Mouse (Mus musculus) liver, embryonic 14.5 days (tissue): Measurements from ENCODE around the gene Bbs9. TPM values are rescaled to one million over a fixed set of nuclear protein-coding genes. Genes with fewer than 3 reads are reported as not detected.

ENCODE experiments used
- ATAC-seq: fragments of 200-750 bp; cut with Nextera tagmentation; 2 replicates; pipeline ENCODE4 v1.8.0; 2017; ENCODE audit warnings: moderate number of reproducible peaks, mild to moderate bottlenecking, moderate library complexity; ENCODE audit not compliant: insufficient read depth
- DNase-seq, 3 experiments: peaks; one replicate each; pipeline ENCODE4 v3.0.0-alpha.2; 2012 to 2013; ENCODE audit warnings: low read depth in 3 of 3, low spot score in 3 of 3
- H3K27ac ChIP-seq: fragments of 300-500 bp; sonication (generic); 2 replicates; pipeline ENCODE4 v1.5.1; 2014; ENCODE audit warnings: moderate library complexity, mild to moderate bottlenecking, control low read depth, inconsistent platforms
- H3K27me3 ChIP-seq: fragments of 300-500 bp; sonication (generic); 2 replicates; pipeline ENCODE4 v1.6.1; 2014; ENCODE audit warnings: mild to moderate bottlenecking, low read length, moderate library complexity; ENCODE audit not compliant: control insufficient read depth, insufficient read depth
- H3K36me3 ChIP-seq: fragments of 300-500 bp; sonication (generic); replicated peaks from 2 replicates; pipeline ENCODE4 v1.6.1; 2014; ENCODE audit warnings: low read depth; ENCODE audit not compliant: control insufficient read depth, insufficient read depth
- H3K4me1 ChIP-seq, 2 experiments: fragments of 200-500 bp in 1 of 2; fragments of 300-500 bp in 1 of 2; sonication (generic) in 1 of 2; replicated peaks; 2 replicates each; pipeline ENCODE4 v1.6.1; 2012 to 2014; ENCODE audit warnings: antibody characterized with exemption in 1 of 2, inconsistent platforms in 1 of 2, low read length in 1 of 2; ENCODE audit not compliant: control insufficient read depth in 2 of 2, insufficient read depth in 2 of 2
- H3K4me2 ChIP-seq: fragments of 300-500 bp; sonication (generic); 2 replicates; pipeline ENCODE4 v1.6.1; 2014; ENCODE audit warnings: low read depth, mild to moderate bottlenecking, control low read depth, moderate library complexity
- H3K4me3 ChIP-seq, 2 experiments: fragments of 200-500 bp in 1 of 2; fragments of 300-500 bp in 1 of 2; sonication (generic) in 1 of 2; 2 replicates each; pipeline ENCODE4 v1.5.1; 2012 to 2014; ENCODE audit warnings: low read depth in 2 of 2, low read length in 2 of 2, mild to moderate bottlenecking in 2 of 2, control low read depth in 1 of 2, inconsistent platforms in 1 of 2, moderate library complexity in 1 of 2; ENCODE audit not compliant: insufficient read depth in 1 of 2
- H3K9ac ChIP-seq: fragments of 300-500 bp; sonication (generic); replicated peaks from 2 replicates; pipeline ENCODE4 v1.6.1; 2014; ENCODE audit warnings: mild to moderate bottlenecking, control low read depth, moderate library complexity
- H3K9me3 ChIP-seq: fragments of 300-500 bp; sonication (generic); 2 replicates; pipeline ENCODE4 v1.6.1; 2016; ENCODE audit warnings: low read length, mixed read lengths; ENCODE audit not compliant: control insufficient read depth
- CTCF ChIP-seq: IDR thresholded peaks from 2 replicates; pipeline ENCODE4 v1.5.1; 2016; ENCODE audit warnings: antibody characterized with exemption, low read depth, control low read depth
- EP300 ChIP-seq: IDR thresholded peaks from 2 replicates; pipeline ENCODE4 v1.6.1; 2016; ENCODE audit warnings: antibody characterized with exemption, low read depth
- WGBS: fragments of 180-500 bp; shearing (Covaris S2); extraction: QIAGEN DNeasy Blood & Tissue Kit; methylation state at CpG from one replicate; pipeline ENCODE4 v1.1.7; 2014; ENCODE audit not compliant: insufficient replicate concordance; 5-methylcytosine and 5-hydroxymethylcytosine counted together
- polyA plus RNA-seq, 2 experiments: library from polyadenylated mRNA; depleted of rRNA in 1 of 2; stranded (reverse) in 1 of 2; unstranded in 1 of 2; fragments of >200 nt; fragmentation: Nextera tagmentation in 1 of 2; extraction: Ambion mirVana in 1 of 2; gene quantifications; 2 replicates each; pipeline versions ENCODE4 v1.2.1 to v1.2.3; 2012 to 2014

Bbs9 gene
- polyA plus RNA-seq, 2 experiments = 2.2 to 2.3 TPM

GRCm38 (mm10) chr9:22445123-22445522 is 30.4 kb upstream of the Bbs9 start:
- no peak overlapping the region for H3K9ac ChIP-seq
- no peak overlapping the region for H3K4me2 ChIP-seq
- no peaks in the 10 kb centered on the region for H3K9me3 ChIP-seq
- WGBS = 68% methylated on average over 1 of the region's 1 CpGs
- ATAC-seq (no peak), DNase-seq (no peak)
- H3K27me3 ChIP-seq = no peaks in the 10 kb centered on the region
- H3K36me3 ChIP-seq = peaks cover 13% of the 10 kb centered on the region
- H3K27ac ChIP-seq = no peak overlapping the region
- no peak overlapping the region for H3K4me3 ChIP-seq
- TF ChIP-seq EP300 (no peak), CTCF (no peak)
- H3K4me1 ChIP-seq = no peaks in the 10 kb centered on the region

DNA sequence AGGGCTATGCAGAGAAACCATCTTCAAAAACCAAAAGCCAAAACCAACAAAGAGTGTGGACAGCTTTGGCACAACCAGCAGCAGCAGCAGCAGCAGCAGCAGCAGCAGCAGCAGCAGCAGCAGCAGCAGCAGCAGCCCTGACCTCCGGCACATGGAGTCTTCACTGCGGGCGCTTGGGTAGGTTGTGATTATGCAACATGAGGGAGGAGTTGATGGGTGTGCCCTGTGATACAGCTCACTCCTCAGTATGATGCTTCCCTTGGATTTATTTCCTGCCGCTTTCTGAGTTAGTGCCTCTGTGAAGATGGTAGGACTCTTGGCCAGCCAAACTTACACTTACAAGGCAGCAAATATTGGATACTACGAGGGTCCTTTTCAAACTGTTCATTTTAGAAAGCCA is 28.3 kb upstream of the Bbs9 start:
- Histone ChIP-seq H3K9ac (no peak overlapping the region), H3K27ac (no peak overlapping the region), H3K9me3 (no peaks in the 10 kb centered on the region), H3K4me2 (no peak overlapping the region), H3K4me3 (no peak overlapping the region), H3K27me3 (no peaks in the 10 kb centered on the region), H3K4me1 (no peaks in the 10 kb centered on the region), H3K36me3 (peaks cover 28% of the 10 kb centered on the region)
- ATAC-seq (no peak), DNase-seq (no peak)
- TF ChIP-seq EP300 (no peak), CTCF (no peak)
- 64% methylated on average over 5 of the region's 5 CpGs for WGBS

GRCm38 (mm10) chr9:22448420-22448819 is 27.1 kb upstream of the Bbs9 start:
- Histone ChIP-seq H3K4me3 (no peak overlapping the region), H3K4me1 (peaks cover 0 to 11% of the 10 kb centered on the region in 2 experiments; a peak in 2 of 4 replicates), H3K27me3 (no peaks in the 10 kb centered on the region), H3K27ac (no peak overlapping the region), H3K4me2 (no peak overlapping the region), H3K9ac (no peak overlapping the region), H3K36me3 (peaks cover 28% of the 10 kb centered on the region), H3K9me3 (no peaks in the 10 kb centered on the region)
- ATAC-seq (no peak), DNase-seq (no peak)
- no peak for TF ChIP-seq EP300
- peak; percentile 50 for TF ChIP-seq CTCF
- 85% methylated on average over 13 of the region's 13 CpGs for WGBS

GRCm38 (mm10) chr9:22449209-22449608 is 26.3 kb upstream of the Bbs9 start:
- TF ChIP-seq CTCF = no peak
- TF ChIP-seq EP300 = no peak
- Histone ChIP-seq H3K27me3 (no peaks in the 10 kb centered on the region), H3K4me1 (peaks cover 0 to 14% of the 10 kb centered on the region in 2 experiments; a peak in 2 of 4 replicates), H3K27ac (no peak overlapping the region), H3K36me3 (peaks cover 28% of the 10 kb centered on the region), H3K9ac (no peak overlapping the region), H3K9me3 (no peaks in the 10 kb centered on the region), H3K4me2 (no peak overlapping the region), H3K4me3 (no peak overlapping the region)
- DNase-seq (no peak), ATAC-seq (no peak)
- WGBS = 79% methylated on average over 6 of the region's 6 CpGs

DNA sequence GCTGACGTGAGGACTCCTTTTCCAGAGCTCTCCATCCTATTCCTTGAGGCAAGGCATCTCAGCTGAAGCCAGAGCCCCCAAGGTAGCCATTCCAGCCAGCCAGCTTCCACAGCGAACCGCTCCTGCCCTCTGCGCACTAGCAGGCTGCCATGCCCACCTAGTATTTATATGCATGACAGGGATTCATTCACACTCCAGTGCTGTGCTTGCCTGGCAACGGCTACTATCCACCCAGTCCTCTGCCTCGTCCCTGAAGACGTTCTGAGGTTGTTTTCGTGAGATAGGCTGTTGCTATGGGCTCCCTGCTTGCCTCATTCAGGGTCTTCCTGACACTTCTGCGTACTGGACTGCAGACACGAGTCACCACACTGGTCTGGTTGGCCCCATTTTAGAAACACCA is 22.8 kb upstream of the Bbs9 start:
- no peak overlapping the region for H3K9ac ChIP-seq
- H3K36me3 ChIP-seq = peaks cover 50% of the 10 kb centered on the region
- TF ChIP-seq EP300 = no peak
- no peaks in the 10 kb centered on the region for H3K9me3 ChIP-seq
- H3K4me3 ChIP-seq = no peak overlapping the region
- no peaks in the 10 kb centered on the region for H3K27me3 ChIP-seq
- ATAC-seq (no peak), DNase-seq (no peak)
- 66% methylated on average over 10 of the region's 10 CpGs for WGBS
- peaks cover 0 to 16% of the 10 kb centered on the region in 2 experiments; a peak in 2 of 4 replicates for H3K4me1 ChIP-seq
- no peak overlapping the region for H3K27ac ChIP-seq
- no peak overlapping the region for H3K4me2 ChIP-seq
